Mouse (Mus musculus) embryonic fibroblast, embryonic 13.5 days (primary cell): ENCODE data around the gene Nfx1.

Experiments used
- CTCF ChIP-seq: IDR thresholded peaks from 2 replicates; pipeline ENCODE4 v1.5.1; 2011; ENCODE audit warnings: mild to moderate bottlenecking, control low read depth, low read length, moderate library complexity, borderline replicate concordance; ENCODE audit not compliant: insufficient read depth
- POLR2A ChIP-seq: IDR thresholded peaks from 2 replicates; pipeline ENCODE4 v1.6.1; 2011; ENCODE audit warnings: low read depth, mild to moderate bottlenecking, control low read depth, low read length, moderate library complexity

DNA sequence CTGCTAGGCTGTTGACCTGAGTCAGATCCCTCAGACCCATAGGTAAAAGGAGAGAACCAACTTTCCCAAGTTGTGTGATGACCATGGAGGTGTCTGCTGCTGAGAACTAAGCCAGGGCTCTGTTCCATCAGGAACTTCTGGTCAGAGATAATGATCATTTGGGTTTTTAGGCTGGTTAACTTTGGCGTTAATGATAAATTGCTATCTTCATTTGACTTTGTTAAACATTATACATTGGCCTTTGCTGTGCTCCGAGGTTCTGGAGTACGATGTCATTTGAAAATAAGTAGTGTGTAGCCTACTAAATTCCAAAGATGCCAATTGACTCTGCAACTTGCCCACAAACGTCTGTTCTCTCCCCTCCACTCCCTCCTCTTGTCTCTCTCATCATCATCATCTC lies 1.5 kb upstream of the Nfx1 start:
- TF ChIP-seq CTCF = no peak
- TF ChIP-seq POLR2A = 0 out of 2 replicates have a peak, but pooled peaks have one; percentile 12
